Mouse (Mus musculus) frontal cortex, postnatal 36 days (tissue): ENCODE measurements around the gene Zfp46.

ENCODE experiments used
- DNase-seq, 2 experiments: peaks; one replicate each; pipeline ENCODE4 v3.0.0; 2022; ENCODE audit warnings: low spot score in 2 of 2

Zfp46 gene

GRCm38 (mm10) chr4:136266716-136267343, 17.7 kb upstream of the Zfp46 start:
- DNase-seq, result no peak

GRCm38 (mm10) chr4:136268912-136269311, 15.6 kb upstream of the Zfp46 start:
- no peak for DNase-seq

GRCm38 (mm10) chr4:136270648-136271047, 13.8 kb upstream of the Zfp46 start:
- DNase-seq, result no peak

- DNase-seq, result no peak
Measured at GRCm38 (mm10) chr4:136281097-136281496, 3.4 kb upstream of the Zfp46 start.

GRCm38 (mm10) chr4:136281611-136282010, 2.9 kb upstream of the Zfp46 start:
- peak; percentile 61 to 78 for DNase-seq

GRCm38 (mm10) chr4:136282621-136283480, 1.6 kb upstream of the Zfp46 start:
- DNase-seq, result no peak

- no peak for DNase-seq
Measured at GRCm38 (mm10) chr4:136283783-136284182, 700 bp upstream of the Zfp46 start.

- peak in 1 of 2 experiments; percentile 31 for DNase-seq
Measured at GRCm38 (mm10) chr4:136284891-136285290, 408 bp downstream of the Zfp46 start.

- DNase-seq, result peak; percentile 94 to 96
Measured at GRCm38 (mm10) chr4:136285348-136285810, 896 bp downstream of the Zfp46 start.

GRCm38 (mm10) chr4:136285811-136286371, 1.4 kb downstream of the Zfp46 start:
- DNase-seq, result peak; percentile 95 to 97

- DNase-seq, result no peak
Measured at GRCm38 (mm10) chr4:136289918-136290780, 5.7 kb downstream of the Zfp46 start.

GRCm38 (mm10) chr4:136290781-136291595, 6.5 kb downstream of the Zfp46 start:
- no peak for DNase-seq

- no peak for DNase-seq
Measured at GRCm38 (mm10) chr4:136291692-136292091, 7.2 kb downstream of the Zfp46 start.

- DNase-seq, result no peak
Measured at GRCm38 (mm10) chr4:136295941-136296340, 11.5 kb downstream of the Zfp46 start.

GRCm38 (mm10) chr4:136302462-136302861, 18.0 kb downstream of the Zfp46 start:
- no peak for DNase-seq

- DNase-seq, result no peak
Measured at GRCm38 (mm10) chr4:136304181-136304580, 19.7 kb downstream of the Zfp46 start.

GRCm38 (mm10) chr4:136308355-136308754, 23.9 kb downstream of the Zfp46 start:
- no peak for DNase-seq

- DNase-seq, result no peak
Measured at GRCm38 (mm10) chr4:136309780-136310179, 25.3 kb downstream of the Zfp46 start.

GRCm38 (mm10) chr4:136310229-136311041, 26.0 kb downstream of the Zfp46 start, which contains the start of gene Hnrnpr:
Gene Hnrnpr (plus strand): TSS chr4:136310942.
- peak; percentile 99 for DNase-seq
